Mouse (Mus musculus) left cerebral cortex, postnatal 10 days (tissue): ENCODE data around the gene Exoc3l. TPM values are rescaled to one million over a fixed set of nuclear protein-coding genes. Genes with fewer than 3 reads are reported as not detected.

Experiments used
- DNase-seq, 2 experiments: peaks; one replicate each; pipeline ENCODE4 v3.0.0; 2021 to 2022; ENCODE audit warnings: low spot score in 2 of 2, mixed read lengths in 1 of 2; ENCODE audit errors: extremely low spot score in 1 of 2
- intact Hi-C: fragments of 180-260 bp; cut with DNase I; formaldehyde crosslinking; loops from one replicate; pipeline ENCODE4 v1.15.1; 2025
- microRNA-seq: library from miRNA; unstranded; fragments of <30 nt; microRNA quantifications from one replicate; pipeline ENCODE4 v1.2.0, GENCODE M21; 2022
- total RNA-seq, 2 experiments: library from RNA; stranded (reverse); gene quantifications; 2 replicates each; pipeline ENCODE4 v1.2.3; 2021

The Exoc3l gene
- total RNA-seq, 2 experiments from 2014 or later: 4.2 to 4.3 TPM

DNA sequence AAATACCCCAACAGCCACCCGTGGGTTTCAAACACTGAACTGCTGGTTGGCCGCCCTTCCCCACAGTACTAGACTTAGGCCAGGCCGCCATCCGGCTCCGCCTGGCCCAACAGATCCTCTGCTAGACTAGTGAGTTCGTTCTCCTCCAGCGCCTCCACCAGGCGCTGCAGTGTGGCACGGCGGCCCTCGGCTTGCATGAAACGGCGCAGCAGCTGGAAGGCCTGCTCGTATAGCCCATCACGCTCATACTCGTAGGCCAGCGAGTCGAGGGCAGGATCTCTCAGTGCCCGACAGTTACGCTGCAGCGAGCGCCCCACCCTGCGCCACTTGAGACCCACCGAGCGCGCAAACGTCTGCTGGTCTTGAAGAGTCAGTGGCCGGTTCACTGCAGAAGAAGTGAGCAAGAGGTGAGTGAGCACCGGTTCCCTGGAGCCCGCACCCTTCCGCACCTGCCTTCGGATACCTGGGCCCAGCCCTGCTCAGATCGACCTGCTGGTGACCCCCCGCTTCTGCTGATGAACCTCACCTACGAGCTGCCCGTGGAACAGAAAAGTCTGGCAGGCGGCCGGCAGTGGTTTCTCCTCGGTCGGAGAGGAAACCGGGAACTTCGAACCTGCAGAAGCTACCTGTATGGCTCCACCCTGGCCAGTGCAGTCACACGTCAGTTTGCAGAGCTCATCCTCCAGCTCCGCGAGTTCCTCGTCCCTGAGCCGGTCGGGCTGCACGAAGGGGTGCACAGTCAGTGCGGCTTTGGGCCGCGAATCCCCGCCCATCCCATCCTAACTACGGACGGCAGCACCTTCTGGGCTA, 36.8 kb downstream of the Exoc3l start:
- intact Hi-C loops: no loop called here
- DNase-seq: peak in 1 of 2 experiments; percentile 48

GRCm38 (mm10) chr8:105257318-105258114, 38.4 kb downstream of the Exoc3l start:
- no peak for DNase-seq
- intact Hi-C loops: no loop called here

DNA sequence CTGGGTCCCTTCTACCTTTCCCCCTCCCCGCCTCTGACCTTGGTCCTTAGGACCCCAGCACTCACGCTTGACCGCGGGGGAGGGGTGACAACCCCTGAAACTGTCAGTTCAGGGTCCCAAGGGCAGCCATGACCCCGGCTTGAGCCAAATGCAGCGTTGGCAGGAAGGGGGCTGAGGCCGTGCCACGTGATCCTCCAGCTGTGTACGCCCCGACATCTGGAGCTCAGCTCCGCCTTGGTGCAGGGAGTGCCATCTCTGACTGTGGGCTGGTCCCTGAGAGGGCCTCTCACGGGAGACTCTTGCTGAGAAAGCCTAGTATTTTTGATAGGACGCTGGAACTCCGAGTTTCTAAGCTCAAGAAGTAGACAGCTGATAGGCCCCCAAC, 40.9 kb downstream of the Exoc3l start, which contains the start of gene B3gnt9:
TSS of gene B3gnt9 (minus strand) at position 188 of the 385 bp plus-strand sequence.
- DNase-seq: peak in 1 of 2 experiments; percentile 76
- intact Hi-C loops: no loop called here

- peak; percentile 77 to 95 for DNase-seq
- intact Hi-C loops: no loop called here
These were observed 41.5 kb downstream of the Exoc3l start for GRCm38 (mm10) chr8:105254152-105254965.

GRCm38 (mm10) chr8:105253766-105254151, 42.1 kb downstream of the Exoc3l start:
- DNase-seq: no peak
- intact Hi-C loops: no loop called here

DNA sequence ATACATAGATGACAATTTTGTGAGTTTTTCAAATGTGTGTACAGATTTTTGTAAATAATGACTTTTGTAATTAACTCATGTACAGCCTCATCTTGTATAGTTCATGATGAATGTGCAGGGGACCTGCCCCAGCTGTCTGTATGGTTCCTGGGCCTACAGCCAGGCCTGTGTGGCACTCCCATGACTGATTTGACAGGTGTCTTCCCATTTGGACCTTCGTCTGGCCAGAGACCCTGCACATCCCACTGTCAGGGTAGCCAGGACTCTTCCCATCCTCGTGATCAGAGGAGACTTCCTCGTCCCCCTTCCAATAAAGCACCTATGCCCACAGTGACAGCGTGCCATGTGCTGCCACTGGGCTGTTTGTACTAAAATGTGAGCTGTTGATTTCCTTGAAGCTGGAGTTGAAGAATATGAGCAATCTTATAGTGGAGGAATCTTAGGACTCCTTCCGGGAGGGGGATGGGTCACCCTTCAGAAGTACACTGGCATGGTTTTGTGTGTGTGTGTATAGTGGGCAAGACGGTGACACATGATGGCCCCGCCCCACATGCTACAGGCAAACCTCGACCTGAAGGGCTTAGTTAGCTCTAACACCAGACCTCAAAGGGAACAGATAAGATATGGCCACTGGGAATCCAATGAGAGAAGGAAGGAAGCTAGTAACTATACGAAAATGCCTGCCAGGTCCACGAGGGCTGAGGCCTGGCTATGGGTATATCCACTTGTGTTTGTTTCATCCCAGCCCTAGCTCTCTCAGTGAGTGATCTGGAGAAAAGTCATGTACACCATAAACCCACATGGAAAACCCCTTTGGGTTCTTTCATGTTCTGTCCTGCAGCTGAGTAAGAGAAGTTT, 43.0 kb downstream of the Exoc3l start:
- intact Hi-C loops: no loop called here
- no peak for DNase-seq

DNA sequence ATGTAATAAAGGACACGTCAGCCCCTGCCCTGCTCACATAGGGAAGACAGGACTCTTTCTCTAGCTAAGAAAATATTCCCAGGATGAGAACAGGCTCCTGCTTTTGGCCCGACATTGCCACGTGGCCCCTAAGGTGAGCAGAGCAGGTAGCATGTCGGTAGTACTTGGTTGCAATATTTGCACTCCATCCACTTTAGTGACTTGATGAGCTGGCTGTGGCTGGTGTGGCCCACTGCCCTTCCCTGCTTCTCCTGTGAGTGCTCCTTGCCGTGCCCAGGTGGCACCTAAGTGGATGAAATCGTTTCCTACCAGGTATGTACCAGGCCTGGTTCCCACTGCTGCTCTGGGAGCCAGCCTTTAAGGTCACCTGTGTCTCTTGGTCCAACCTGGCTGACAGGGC, 43.9 kb downstream of the Exoc3l start:
- intact Hi-C loops: loop anchor here (2.0 kb wide), 1 partner anchor 19 kb away; no protein-coding TSS in a partner anchor
- DNase-seq: no peak

DNA sequence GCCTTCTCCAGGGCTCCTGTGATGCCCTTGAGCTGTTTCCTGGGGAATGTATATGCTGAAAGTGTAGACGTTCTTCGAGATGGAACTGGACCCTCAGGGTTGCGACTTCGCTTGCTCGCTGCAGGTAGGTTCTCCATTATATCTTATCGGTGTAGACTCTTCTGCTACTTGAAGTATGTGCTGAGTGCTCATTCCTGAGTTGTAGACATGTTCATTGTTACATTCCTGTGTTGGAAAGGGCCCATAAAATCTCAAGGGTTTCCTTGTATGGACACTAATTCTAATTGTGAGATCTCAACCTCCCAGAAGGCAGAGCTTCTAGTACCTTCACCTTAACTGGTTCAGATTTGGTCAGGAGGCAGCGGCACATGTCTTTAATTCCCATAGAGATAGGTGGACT, 54.9 kb downstream of the Exoc3l start:
- intact Hi-C loops: no loop called here
- DNase-seq: no peak

Small RNA genes within 50 kb of the gene (microRNA-seq; reads per million reads assigned to microRNA genes)
- not detected for gene Gm27320
- gene Mir328: 5,009 reads per million, percentile 92 among the genes with 10 or more reads in this experiment

Other genes with a start within 250 kb of the Exoc3l start
- not detected for gene Ces3a, start 247.5 kb downstream of the Exoc3l start, total RNA-seq
- not detected for gene Ces3b, start 212.3 kb downstream of the Exoc3l start, total RNA-seq
- not detected for gene Ces4a, start 164.3 kb downstream of the Exoc3l start, total RNA-seq
- gene Cbfb, start 125.4 kb downstream of the Exoc3l start, total RNA-seq: 10 to 100 TPM; 20.9 to 23.0 TPM
- gene D230025D16Rik, start 71.0 kb downstream of the Exoc3l start, total RNA-seq: 10 to 100 TPM; 27.5 to 28.0 TPM
- 1 to 10 TPM; 3.0 to 3.8 TPM for gene B3gnt9, start 40.9 kb downstream of the Exoc3l start, total RNA-seq
- 1 to 10 TPM; 5.5 to 5.8 TPM for gene Tradd, start 31.5 kb downstream of the Exoc3l start, total RNA-seq
- gene Fbxl8, start 31.5 kb downstream of the Exoc3l start, total RNA-seq: under 1 TPM; 0.58 to 0.61 TPM
- under 1 TPM; 0.34 to 0.75 TPM for gene Hsf4, start 26.3 kb downstream of the Exoc3l start, total RNA-seq
- 1 to 10 TPM; 3.2 to 3.5 TPM for gene Nol3, start 20.0 kb downstream of the Exoc3l start, total RNA-seq
- 10 to 100 TPM; 68.2 to 82.2 TPM for gene 4931428F04Rik, start 6.2 kb downstream of the Exoc3l start, total RNA-seq
- gene E2f4, start 1.6 kb upstream of the Exoc3l start, total RNA-seq: 10 to 100 TPM; 29.6 to 30.2 TPM
- under 1 TPM; 0.41 to 0.83 TPM for gene Elmo3, start 9.5 kb upstream of the Exoc3l start, total RNA-seq
- gene Lrrc29, start 30.2 kb upstream of the Exoc3l start, total RNA-seq: 1 to 10 TPM; 5.4 to 5.6 TPM
- gene Tmem208, start 30.3 kb upstream of the Exoc3l start, total RNA-seq: 10 to 100 TPM; 47.4 to 47.9 TPM
- 1 to 10 TPM; 2.6 to 2.7 TPM for gene Fhod1, start 51.9 kb upstream of the Exoc3l start, total RNA-seq
- 10 to 100 TPM; 25.7 to 27.7 TPM for gene Slc9a5, start 52.7 kb upstream of the Exoc3l start, total RNA-seq
- gene Plekhg4, start 77.2 kb upstream of the Exoc3l start, total RNA-seq: 1 to 10 TPM; 2.2 to 3.7 TPM
- not detected for gene Kctd19, start 117.4 kb upstream of the Exoc3l start, total RNA-seq
- gene Lrrc36, start 117.5 kb upstream of the Exoc3l start, total RNA-seq: under 1 TPM; 0.32 to 0.79 TPM
- 10 to 100 TPM; 75.5 to 88.7 TPM for gene Tppp3, start 175.4 kb upstream of the Exoc3l start, total RNA-seq
- 10 to 100 TPM; 21.6 to 21.8 TPM for gene Zdhhc1, start 200.8 kb upstream of the Exoc3l start, total RNA-seq
- gene Hsd11b2, start 222.7 kb upstream of the Exoc3l start, total RNA-seq: not detected